Mouse (Mus musculus): Measurements from ENCODE around the gene Wap. TPM values are rescaled to one million over a fixed set of nuclear protein-coding genes. Genes with fewer than 3 reads are reported as not detected.

Gene Wap
- not detected in 2 replicates for polyA plus RNA-seq (2016; fragmentation: Nextera tagmentation; extraction: Ambion mirVana)

GRCm38 (mm10) chr11:6638537-6638936 lies at the start of gene Wap:
Gene Wap (minus strand): TSS chr11:6638637.
- 90% methylated on average over 4 of the region's 4 CpGs for WGBS

DNA sequence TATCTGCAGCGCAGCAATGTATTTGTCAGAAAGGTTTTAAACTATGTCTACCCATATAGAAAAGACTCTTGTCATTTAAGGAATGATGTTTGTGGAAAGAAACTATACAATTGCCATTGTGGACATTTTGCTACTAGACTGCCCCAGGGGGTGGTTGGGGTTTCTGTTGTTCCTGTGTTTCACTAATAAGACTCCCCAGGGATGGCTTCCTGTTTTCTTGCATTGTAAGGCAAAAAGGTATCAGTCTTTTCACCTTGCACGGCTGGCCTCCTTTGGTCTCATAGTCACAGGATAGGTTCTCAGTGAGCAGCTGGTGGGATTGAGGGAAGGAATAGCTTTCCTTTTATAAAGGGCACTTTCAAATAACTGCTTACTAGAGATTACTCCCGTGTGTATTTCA lies 46.3 kb upstream of the Wap start:
- no peaks in the 10 kb centered on the region for H3K9me3 ChIP-seq
- no peak overlapping the region for H3K4me3 ChIP-seq
- H3K36me3 ChIP-seq = no peaks in the 10 kb centered on the region
- H3K27me3 ChIP-seq = no peaks in the 10 kb centered on the region
- no peak overlapping the region for H3K9ac ChIP-seq
- H3K27ac ChIP-seq = no peak overlapping the region
- H3K4me1 ChIP-seq = no peaks in the 10 kb centered on the region
- 50% methylated on average over 3 of the region's 3 CpGs for WGBS
- H3K4me2 ChIP-seq (replicated peaks) = no peak overlapping the region
- ATAC-seq (ENCODE audit: insufficient number of reproducible peaks, insufficient read depth, low FRiP score, low TSS enrichment) = no peak

More at GRCm38 (mm10) chr11:6638537-6638936, at the start of gene Wap:
- no peaks in the 10 kb centered on the region for H3K9me3 ChIP-seq
- no peaks in the 10 kb centered on the region for H3K4me1 ChIP-seq
- no peak within 1 kb of the TSS for H3K9ac ChIP-seq
- no peak within 1 kb of the TSS for H3K27ac ChIP-seq
- no peaks in the 10 kb centered on the region for H3K36me3 ChIP-seq
- no peak within 1 kb of the TSS for H3K4me2 ChIP-seq (replicated peaks)
- no peaks in the 10 kb centered on the region for H3K27me3 ChIP-seq
- ATAC-seq (ENCODE audit: insufficient number of reproducible peaks, insufficient read depth, low FRiP score, low TSS enrichment) = no peak
- H3K4me3 ChIP-seq = no peak within 1 kb of the TSS

DNA sequence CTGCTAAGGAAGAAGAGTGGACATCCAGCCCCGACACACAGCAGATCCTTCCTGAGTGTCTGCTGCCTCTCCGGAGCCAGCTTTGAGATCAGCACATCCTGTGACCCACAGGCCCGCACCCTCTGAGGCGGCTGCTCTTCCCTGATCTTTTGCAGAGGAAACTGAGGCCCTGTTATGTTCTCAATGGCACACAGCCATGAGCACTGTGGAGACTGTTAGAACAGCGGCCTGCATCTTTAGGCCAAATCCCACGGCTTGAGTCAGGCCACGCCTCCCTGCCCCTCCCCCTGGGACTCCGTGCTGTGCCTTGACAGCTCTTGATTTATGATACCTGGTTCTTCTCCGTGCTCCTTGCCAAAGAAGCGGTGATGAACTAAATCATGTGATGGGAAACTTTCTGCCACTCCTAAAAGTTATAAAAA lies 42.0 kb upstream of the Wap start:
- Histone ChIP-seq H3K4me3 (no peak overlapping the region), H3K9ac (no peak overlapping the region), H3K27me3 (no peaks in the 10 kb centered on the region), H3K9me3 (no peaks in the 10 kb centered on the region), H3K36me3 (no peaks in the 10 kb centered on the region), H3K27ac (no peak overlapping the region), H3K4me2 (replicated peaks) (no peak overlapping the region), H3K4me1 (no peaks in the 10 kb centered on the region)
- ATAC-seq (ENCODE audit: insufficient number of reproducible peaks, insufficient read depth, low FRiP score, low TSS enrichment) = no peak
- 38% methylated on average over 10 of the region's 10 CpGs for WGBS

DNA sequence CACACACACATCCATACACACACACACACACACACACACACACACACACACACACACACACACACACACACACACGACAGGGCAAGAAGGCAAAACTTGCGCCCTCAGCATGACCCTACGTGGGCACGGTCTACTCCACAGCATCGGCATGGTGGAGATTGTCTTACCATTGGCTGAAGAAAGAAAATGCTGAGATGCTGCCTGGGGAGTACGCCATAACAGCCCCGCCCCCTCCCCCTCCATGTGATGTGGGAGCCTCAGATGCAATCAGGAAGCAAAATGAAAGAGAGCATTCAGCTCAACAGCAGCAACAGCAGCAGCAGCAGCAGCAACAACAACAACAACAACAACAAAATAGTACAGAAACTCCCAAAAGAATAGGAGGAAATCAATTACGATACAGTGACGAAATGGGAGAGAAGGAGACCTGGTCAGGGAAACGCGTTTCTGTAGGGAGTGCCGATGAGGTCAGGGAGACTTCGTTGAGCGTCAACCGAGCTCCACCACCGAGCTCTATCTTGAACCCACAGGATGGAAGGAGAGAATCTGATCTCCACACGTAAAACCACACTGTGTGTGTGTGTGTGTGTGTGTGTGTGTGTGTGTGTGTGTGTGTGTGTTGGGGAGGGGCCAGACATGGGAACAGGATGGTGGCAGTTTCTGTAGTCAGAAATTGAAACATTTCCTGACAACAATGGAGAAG lies 41.4 kb upstream of the Wap start:
- no peak overlapping the region for H3K27ac ChIP-seq
- H3K4me1 ChIP-seq = no peaks in the 10 kb centered on the region
- H3K9ac ChIP-seq = no peak overlapping the region
- H3K36me3 ChIP-seq = no peaks in the 10 kb centered on the region
- WGBS = 63% methylated on average over 17 of the region's 17 CpGs
- no peaks in the 10 kb centered on the region for H3K27me3 ChIP-seq
- H3K4me3 ChIP-seq = no peak overlapping the region
- H3K9me3 ChIP-seq = no peaks in the 10 kb centered on the region
- H3K4me2 ChIP-seq (replicated peaks) = no peak overlapping the region
- ATAC-seq (ENCODE audit: insufficient number of reproducible peaks, insufficient read depth, low FRiP score, low TSS enrichment) = no peak

GRCm38 (mm10) chr11:6677530-6677929 lies 39.1 kb upstream of the Wap start:
- Histone ChIP-seq H3K4me3 (no peak overlapping the region), H3K9me3 (no peaks in the 10 kb centered on the region), H3K4me1 (no peaks in the 10 kb centered on the region), H3K36me3 (no peaks in the 10 kb centered on the region), H3K4me2 (replicated peaks) (no peak overlapping the region), H3K27ac (no peak overlapping the region), H3K27me3 (no peaks in the 10 kb centered on the region), H3K9ac (no peak overlapping the region)
- 30% methylated on average over 7 of the region's 7 CpGs for WGBS
- 0 out of 2 replicates have a peak, but pooled peaks have one; percentile 44 for ATAC-seq (ENCODE audit: insufficient number of reproducible peaks, insufficient read depth, low FRiP score, low TSS enrichment)

- 84% methylated on average over 9 of the region's 9 CpGs for WGBS
- H3K27ac ChIP-seq = no peak overlapping the region
- H3K36me3 ChIP-seq = no peaks in the 10 kb centered on the region
- H3K4me2 ChIP-seq (replicated peaks) = no peak overlapping the region
- no peaks in the 10 kb centered on the region for H3K4me1 ChIP-seq
- no peaks in the 10 kb centered on the region for H3K27me3 ChIP-seq
- H3K4me3 ChIP-seq = no peak overlapping the region
- no peaks in the 10 kb centered on the region for H3K9me3 ChIP-seq
- H3K9ac ChIP-seq = no peak overlapping the region
- ATAC-seq (ENCODE audit: insufficient number of reproducible peaks, insufficient read depth, low FRiP score, low TSS enrichment) = no peak
Measured at GRCm38 (mm10) chr11:6676641-6677040, 38.2 kb upstream of the Wap start.

GRCm38 (mm10) chr11:6675402-6675801 lies 37.0 kb upstream of the Wap start:
- ATAC-seq (ENCODE audit: insufficient number of reproducible peaks, insufficient read depth, low FRiP score, low TSS enrichment) = no peak
- H3K27ac ChIP-seq = no peak overlapping the region

GRCm38 (mm10) chr11:6674701-6675100 lies 36.3 kb upstream of the Wap start:
- 86% methylated on average over 9 of the region's 9 CpGs for WGBS

More at GRCm38 (mm10) chr11:6675402-6675801, 37.0 kb upstream of the Wap start:
- H3K9ac ChIP-seq = no peak overlapping the region
- no peaks in the 10 kb centered on the region for H3K4me1 ChIP-seq
- no peak overlapping the region for H3K4me3 ChIP-seq
- no peak overlapping the region for H3K4me2 ChIP-seq (replicated peaks)
- no peaks in the 10 kb centered on the region for H3K9me3 ChIP-seq
- H3K36me3 ChIP-seq = no peaks in the 10 kb centered on the region
- H3K27me3 ChIP-seq = no peaks in the 10 kb centered on the region
- 56% methylated on average over 7 of the region's 7 CpGs for WGBS

GRCm38 (mm10) chr11:6670826-6671225 lies 32.4 kb upstream of the Wap start:
- Histone ChIP-seq H3K9ac (no peak overlapping the region), H3K27me3 (no peaks in the 10 kb centered on the region), H3K4me3 (no peak overlapping the region), H3K9me3 (no peaks in the 10 kb centered on the region), H3K4me1 (peaks cover 3% of the 10 kb centered on the region; the same call in 1 of the 2 replicates), H3K36me3 (no peaks in the 10 kb centered on the region), H3K27ac (no peak overlapping the region), H3K4me2 (replicated peaks) (no peak overlapping the region)
- WGBS = 87% methylated on average over 4 of the region's 4 CpGs
- no peak for ATAC-seq (ENCODE audit: insufficient number of reproducible peaks, insufficient read depth, low FRiP score, low TSS enrichment)

More at GRCm38 (mm10) chr11:6674701-6675100, 36.3 kb upstream of the Wap start:
- no peak overlapping the region for H3K9ac ChIP-seq
- no peaks in the 10 kb centered on the region for H3K36me3 ChIP-seq
- H3K4me1 ChIP-seq = peaks cover 3% of the 10 kb centered on the region; the same call in 1 of the 2 replicates
- no peaks in the 10 kb centered on the region for H3K9me3 ChIP-seq
- no peaks in the 10 kb centered on the region for H3K27me3 ChIP-seq
- no peak overlapping the region for H3K4me3 ChIP-seq
- no peak for ATAC-seq (ENCODE audit: insufficient number of reproducible peaks, insufficient read depth, low FRiP score, low TSS enrichment)
- H3K27ac ChIP-seq = no peak overlapping the region
- no peak overlapping the region for H3K4me2 ChIP-seq (replicated peaks)

DNA sequence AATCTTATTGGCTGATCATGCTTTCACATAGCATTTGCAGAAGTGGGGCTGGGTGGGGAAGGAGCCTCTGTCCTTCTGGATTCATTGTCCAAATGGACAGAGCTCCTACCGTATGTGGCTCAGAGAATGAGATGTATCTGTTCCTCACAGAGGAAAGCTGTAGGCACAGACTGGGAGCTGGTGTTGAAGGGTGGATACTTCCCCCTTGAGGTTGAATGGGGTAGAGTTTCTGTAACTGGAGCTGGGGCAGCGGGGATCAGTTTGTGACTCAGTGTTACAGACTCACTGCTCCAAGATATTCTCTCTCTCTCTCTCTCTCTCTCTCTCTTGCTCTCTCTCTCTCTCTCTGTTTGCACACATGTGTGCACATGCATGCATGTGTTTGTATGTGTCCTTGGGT lies 31.6 kb upstream of the Wap start:
- Histone ChIP-seq H3K27ac (no peak overlapping the region), H3K27me3 (no peaks in the 10 kb centered on the region), H3K4me2 (replicated peaks) (no peak overlapping the region), H3K36me3 (no peaks in the 10 kb centered on the region), H3K9me3 (no peaks in the 10 kb centered on the region), H3K9ac (no peak overlapping the region), H3K4me1 (peaks cover 3% of the 10 kb centered on the region; the same call in 1 of the 2 replicates), H3K4me3 (no peak overlapping the region)
- 34% methylated on average over 2 of the region's 2 CpGs for WGBS
- ATAC-seq (ENCODE audit: insufficient number of reproducible peaks, insufficient read depth, low FRiP score, low TSS enrichment) = no peak

GRCm38 (mm10) chr11:6669041-6669440 lies 30.6 kb upstream of the Wap start:
- no peaks in the 10 kb centered on the region for H3K9me3 ChIP-seq
- no peak overlapping the region for H3K27ac ChIP-seq
- 39% methylated on average over 9 of the region's 9 CpGs for WGBS
- H3K4me2 ChIP-seq (replicated peaks) = no peak overlapping the region
- peaks cover 3% of the 10 kb centered on the region; the same call in 1 of the 2 replicates for H3K4me1 ChIP-seq
- H3K36me3 ChIP-seq = no peaks in the 10 kb centered on the region
- H3K27me3 ChIP-seq = no peaks in the 10 kb centered on the region
- H3K4me3 ChIP-seq = no peak overlapping the region
- no peak overlapping the region for H3K9ac ChIP-seq
- ATAC-seq (ENCODE audit: insufficient number of reproducible peaks, insufficient read depth, low FRiP score, low TSS enrichment) = no peak

GRCm38 (mm10) chr11:6666634-6667033 lies 28.2 kb upstream of the Wap start:
- Histone ChIP-seq H3K9me3 (no peaks in the 10 kb centered on the region), H3K36me3 (no peaks in the 10 kb centered on the region), H3K27me3 (no peaks in the 10 kb centered on the region), H3K27ac (no peak overlapping the region), H3K4me3 (no peak overlapping the region), H3K4me2 (replicated peaks) (no peak overlapping the region), H3K9ac (no peak overlapping the region), H3K4me1 (peaks cover 3% of the 10 kb centered on the region; the same call in 1 of the 2 replicates)
- WGBS = 77% methylated on average over 2 of the region's 2 CpGs
- no peak for ATAC-seq (ENCODE audit: insufficient number of reproducible peaks, insufficient read depth, low FRiP score, low TSS enrichment)
